Mouse (Mus musculus) right cerebral cortex, postnatal 25 days (tissue): ENCODE measurements around the gene Tmem181a.
A peak's percentile ranks its signal among the peaks of the same experiment; 100 is the strongest.
"Not testable (repeated sequence)": the region's sequence is repeated elsewhere in the genome, so short reads cannot be mapped to it uniquely, and the experiment has no call there.

Experiments used
- DNase-seq: peaks from one replicate; pipeline ENCODE4 v3.0.0; 2022

Tmem181a gene

GRCm38 (mm10) chr17:6256400-6257069 is at the start of gene Tmem181a:
Gene Tmem181a, plus strand, starts transcription at chr17:6256860.
- DNase-seq = peak; percentile 28

- DNase-seq = no peak
Observed at GRCm38 (mm10) chr17:6211721-6212120, 44.9 kb upstream of the Tmem181a start.

- DNase-seq = no peak
Observed at GRCm38 (mm10) chr17:6215640-6216039, 41.0 kb upstream of the Tmem181a start.

GRCm38 (mm10) chr17:6216514-6216913 is 40.1 kb upstream of the Tmem181a start:
- no peak for DNase-seq

GRCm38 (mm10) chr17:6232633-6233032 is 24.0 kb upstream of the Tmem181a start:
- DNase-seq = not testable (repeated sequence)

GRCm38 (mm10) chr17:6251298-6251697 is 5.4 kb upstream of the Tmem181a start:
- not testable (repeated sequence) for DNase-seq

- peak; percentile 83 for DNase-seq
Observed at GRCm38 (mm10) chr17:6257070-6257456, 403 bp downstream of the Tmem181a start.

- peak; percentile 52 for DNase-seq
Observed at GRCm38 (mm10) chr17:6269876-6270831, 13.5 kb downstream of the Tmem181a start.

GRCm38 (mm10) chr17:6270840-6271239 is 14.2 kb downstream of the Tmem181a start:
- DNase-seq = not testable (repeated sequence)

GRCm38 (mm10) chr17:6271970-6272369 is 15.3 kb downstream of the Tmem181a start:
- not testable (repeated sequence) for DNase-seq

- DNase-seq = not testable (repeated sequence)
Observed at GRCm38 (mm10) chr17:6274693-6275092, 18.0 kb downstream of the Tmem181a start.

GRCm38 (mm10) chr17:6279205-6279604 is 22.5 kb downstream of the Tmem181a start:
- DNase-seq = not testable (repeated sequence)

- not testable (repeated sequence) for DNase-seq
Observed at GRCm38 (mm10) chr17:6279772-6280171, 23.1 kb downstream of the Tmem181a start.

GRCm38 (mm10) chr17:6280513-6280912 is 23.9 kb downstream of the Tmem181a start:
- DNase-seq = not testable (repeated sequence)

- DNase-seq = not testable (repeated sequence)
Observed at GRCm38 (mm10) chr17:6283137-6283536, 26.5 kb downstream of the Tmem181a start.

GRCm38 (mm10) chr17:6286169-6286568 is 29.5 kb downstream of the Tmem181a start:
- not testable (repeated sequence) for DNase-seq

- DNase-seq = not testable (repeated sequence)
Observed at GRCm38 (mm10) chr17:6289045-6289444, 32.4 kb downstream of the Tmem181a start.

- DNase-seq = not testable (repeated sequence)
Observed at GRCm38 (mm10) chr17:6293882-6294281, 37.2 kb downstream of the Tmem181a start.

- DNase-seq = not testable (repeated sequence)
Observed at GRCm38 (mm10) chr17:6297060-6297795, 40.6 kb downstream of the Tmem181a start.

- DNase-seq = not testable (repeated sequence)
Observed at GRCm38 (mm10) chr17:6300190-6300863, 43.7 kb downstream of the Tmem181a start.

- not testable (repeated sequence) for DNase-seq
Observed at GRCm38 (mm10) chr17:6304891-6305290, 48.2 kb downstream of the Tmem181a start.

GRCm38 (mm10) chr17:6305656-6306270 is 49.1 kb downstream of the Tmem181a start:
- not testable (repeated sequence) for DNase-seq
